Mouse (Mus musculus) naive thymus-derived CD4-positive, alpha-beta T cell, adult 2 months (primary cell): ENCODE data around the gene Ankrd44.

Source experiments
- DNase-seq: peaks from one replicate; pipeline ENCODE4 v3.0.0-alpha.2; 2011; ENCODE audit warnings: low read depth

Ankrd44 gene

GRCm38 (mm10) chr1:54888449-54888848 is 37.7 kb downstream of the Ankrd44 start:
- DNase-seq = peak; percentile 56

- no peak for DNase-seq
Measured at GRCm38 (mm10) chr1:54887873-54888272, 38.3 kb downstream of the Ankrd44 start.

DNA sequence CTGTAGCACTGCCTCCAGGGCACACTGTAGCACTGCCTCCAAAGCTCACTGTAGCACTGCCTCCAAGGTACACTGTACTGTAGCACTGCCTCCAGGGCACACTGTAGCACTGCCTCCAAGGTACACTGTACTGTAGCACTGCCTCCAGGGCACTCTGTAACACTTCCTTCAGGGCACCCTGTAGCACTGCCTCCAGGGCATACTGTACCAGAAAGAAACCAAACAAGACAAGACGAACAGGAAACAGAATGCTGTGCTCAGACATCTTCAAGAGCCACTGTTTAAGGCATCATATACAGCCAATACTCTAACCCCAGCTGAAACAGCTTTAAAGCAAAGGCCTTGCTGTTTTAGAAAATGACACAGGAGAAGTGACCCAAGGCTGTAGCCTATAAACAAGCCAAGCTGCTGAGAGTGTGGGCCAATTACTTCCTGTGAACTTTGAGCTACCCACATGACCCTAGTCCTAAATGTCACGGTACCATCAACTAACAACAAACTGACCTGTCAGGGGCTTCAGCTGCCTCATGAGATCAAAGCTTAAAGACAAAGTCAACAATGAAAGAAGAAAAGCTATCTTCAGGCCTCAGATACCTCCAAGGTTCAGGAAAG is 43.2 kb downstream of the Ankrd44 start:
- peak; percentile 73 for DNase-seq

- no peak for DNase-seq
Measured at GRCm38 (mm10) chr1:54881523-54881922, 44.7 kb downstream of the Ankrd44 start.

- DNase-seq = no peak
Measured at GRCm38 (mm10) chr1:54877423-54878073, 48.6 kb downstream of the Ankrd44 start.

DNA sequence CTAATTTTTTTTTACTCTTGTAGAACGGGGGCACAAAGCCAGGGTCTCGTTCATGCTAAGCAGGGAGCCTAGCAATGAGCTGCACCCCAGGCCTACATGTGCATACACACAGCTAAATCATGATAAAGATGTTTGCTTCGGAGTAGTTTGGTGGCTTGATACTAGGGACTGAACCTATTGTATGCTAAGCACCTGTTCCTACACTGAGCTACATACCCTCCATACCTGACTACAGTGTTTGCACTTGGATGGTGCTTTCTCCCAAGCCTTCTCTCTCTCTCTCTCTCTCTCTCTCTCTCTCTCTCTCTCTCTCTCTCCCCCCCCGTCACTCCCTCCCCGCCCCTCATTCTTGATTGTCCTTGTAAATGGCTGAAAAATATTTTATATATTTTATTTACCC is 49.2 kb downstream of the Ankrd44 start:
- no peak for DNase-seq

- DNase-seq = peak; percentile 57
Measured at GRCm38 (mm10) chr1:54874094-54874493, 52.1 kb downstream of the Ankrd44 start.

- no peak for DNase-seq
Measured at GRCm38 (mm10) chr1:54872857-54873616, 53.1 kb downstream of the Ankrd44 start.

DNA sequence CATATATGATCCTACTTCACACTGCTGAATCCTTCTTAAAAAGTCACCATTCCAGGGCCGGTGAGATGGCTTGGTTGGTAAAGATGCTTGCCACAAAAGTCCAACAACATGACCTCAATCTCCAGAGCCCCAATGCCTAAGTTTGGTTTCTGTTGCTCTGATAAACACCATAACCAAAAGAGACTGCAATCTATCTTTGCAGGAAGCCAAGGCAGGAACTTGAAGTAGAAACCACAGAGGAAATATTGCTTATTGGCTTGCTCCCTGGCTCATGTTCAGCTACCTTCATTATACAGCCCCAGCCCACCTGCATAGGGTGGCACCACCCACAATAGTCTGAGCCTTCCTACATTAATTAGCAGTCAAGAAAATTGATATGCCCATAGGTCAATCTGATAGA is 54.9 kb downstream of the Ankrd44 start:
- DNase-seq = peak; percentile 72

- DNase-seq = no peak
Measured at GRCm38 (mm10) chr1:54870634-54871033, 55.6 kb downstream of the Ankrd44 start.

- DNase-seq = no peak
Measured at GRCm38 (mm10) chr1:54867226-54867625, 59.0 kb downstream of the Ankrd44 start.

GRCm38 (mm10) chr1:54866131-54866530 is 60.1 kb downstream of the Ankrd44 start:
- DNase-seq = peak; percentile 69

DNA sequence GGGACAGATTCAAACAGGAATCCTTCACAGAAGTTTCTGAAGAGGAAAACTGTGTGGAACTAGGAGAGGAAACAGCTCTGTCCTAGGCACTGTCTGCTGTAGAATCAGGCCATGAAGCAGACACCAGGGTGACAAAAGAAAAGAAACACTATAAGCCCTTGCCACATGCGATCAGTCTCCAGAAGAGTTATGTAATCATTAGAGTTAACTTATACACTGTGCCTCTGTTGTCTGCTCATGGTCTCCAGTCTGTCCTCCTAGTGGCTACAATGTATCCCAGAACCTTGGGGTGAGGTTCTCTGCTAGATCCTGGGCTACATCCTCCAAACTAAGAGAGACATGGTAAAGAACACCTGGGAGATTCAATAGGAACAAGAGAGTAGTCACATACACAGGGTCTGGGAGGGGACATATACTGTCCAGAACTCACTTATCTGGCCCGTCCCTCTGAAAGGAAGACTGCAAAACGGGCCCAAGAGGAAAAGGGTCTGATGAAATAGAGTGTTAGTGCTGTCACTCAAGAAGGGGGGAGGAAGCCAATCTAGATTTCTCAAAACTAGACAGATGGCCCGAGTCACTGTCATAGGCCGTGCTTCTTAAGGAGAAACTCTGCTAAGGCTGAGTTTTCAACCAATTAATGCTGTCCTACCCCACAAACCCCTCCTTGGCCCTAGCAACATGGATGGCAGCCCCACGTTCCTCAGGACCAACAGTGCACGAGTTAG is 61.1 kb downstream of the Ankrd44 start:
- no peak for DNase-seq

GRCm38 (mm10) chr1:54860361-54860760 is 65.8 kb downstream of the Ankrd44 start:
- DNase-seq = peak; percentile 74

DNA sequence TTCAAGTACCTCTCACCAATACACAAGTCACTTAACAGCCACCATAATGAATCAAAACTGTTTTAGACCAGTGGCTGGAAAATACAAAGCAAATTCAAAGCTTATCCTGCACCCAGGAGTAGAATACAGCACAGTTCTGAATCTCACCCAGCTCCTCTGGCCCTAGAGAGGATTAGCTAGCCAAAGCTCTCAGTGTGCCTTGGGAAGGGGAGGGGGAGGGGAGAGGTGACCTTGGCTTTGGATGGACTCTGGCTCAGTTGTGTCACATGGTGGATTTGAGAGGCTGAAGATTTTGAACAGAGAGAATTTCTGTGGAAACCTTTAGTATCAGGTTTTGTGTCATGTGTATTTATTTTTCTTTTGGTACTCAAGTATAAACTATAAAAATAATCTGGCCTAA is 66.3 kb downstream of the Ankrd44 start:
- DNase-seq = no peak

DNA sequence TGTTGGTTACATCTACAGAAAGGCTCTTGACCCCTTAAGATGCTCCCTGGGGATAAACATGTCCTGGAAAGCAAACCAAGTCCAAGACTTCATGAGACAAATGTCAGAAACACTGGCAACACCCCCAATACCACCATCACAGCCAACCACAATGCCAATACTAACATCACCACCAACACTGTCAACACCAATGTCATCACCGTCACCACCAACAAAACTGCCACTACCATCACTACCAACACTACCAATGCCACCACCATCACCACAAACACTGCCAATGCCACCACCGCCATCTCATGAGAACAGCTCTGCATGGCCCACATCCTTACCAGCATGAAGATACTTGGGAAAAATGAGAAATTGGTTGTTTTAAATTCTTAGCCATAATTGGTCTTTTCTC is 67.3 kb downstream of the Ankrd44 start:
- DNase-seq = no peak

GRCm38 (mm10) chr1:54856502-54856901 is 69.7 kb downstream of the Ankrd44 start:
- DNase-seq = no peak

GRCm38 (mm10) chr1:54855970-54856369 is 70.2 kb downstream of the Ankrd44 start:
- no peak for DNase-seq

DNA sequence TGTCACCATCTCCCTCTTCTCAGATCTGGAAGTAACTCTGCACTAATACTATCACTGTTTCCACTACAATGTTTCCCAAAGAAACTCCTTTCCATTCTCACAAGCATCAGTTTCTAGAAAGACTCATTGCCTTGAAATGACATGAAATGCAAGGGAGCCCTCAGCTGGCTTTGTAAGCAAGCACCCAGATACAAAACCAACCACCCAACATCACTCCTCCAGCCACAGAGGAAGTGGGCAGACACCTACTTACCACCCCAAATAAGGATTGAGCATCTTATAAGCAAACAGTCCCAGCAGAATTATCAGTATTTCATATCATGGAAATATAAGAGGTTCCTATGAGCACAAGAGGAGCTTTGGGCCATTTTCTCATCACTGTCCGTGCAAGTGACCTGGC is 71.8 kb downstream of the Ankrd44 start:
- peak; percentile 64 for DNase-seq

- no peak for DNase-seq
Measured at GRCm38 (mm10) chr1:54853311-54854000, 72.7 kb downstream of the Ankrd44 start.

DNA sequence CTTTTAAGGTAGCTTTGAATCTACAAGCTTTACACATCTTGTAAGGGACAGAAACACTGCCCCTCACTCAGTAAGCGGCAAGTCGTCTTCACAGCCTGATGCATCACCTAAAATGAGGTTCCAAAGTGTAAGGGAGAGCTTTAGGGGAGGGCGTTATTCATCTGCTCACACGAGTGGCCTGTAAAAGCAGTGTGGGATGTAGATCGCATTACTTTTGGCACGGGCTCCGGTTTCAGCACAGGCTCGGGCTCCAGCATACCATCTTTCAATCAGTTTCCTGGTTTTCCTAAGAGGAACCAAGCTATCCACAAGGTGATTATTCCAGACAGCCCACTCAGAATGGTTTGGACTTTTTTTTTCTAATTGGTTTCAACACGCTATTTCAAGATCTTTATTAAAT is 74.6 kb downstream of the Ankrd44 start:
- DNase-seq = no peak

GRCm38 (mm10) chr1:54850077-54850476 is 76.1 kb downstream of the Ankrd44 start:
- no peak for DNase-seq
